Comparison of ENCODE assay signal across 31 mouse cellular contexts in the genomic region with DNA sequence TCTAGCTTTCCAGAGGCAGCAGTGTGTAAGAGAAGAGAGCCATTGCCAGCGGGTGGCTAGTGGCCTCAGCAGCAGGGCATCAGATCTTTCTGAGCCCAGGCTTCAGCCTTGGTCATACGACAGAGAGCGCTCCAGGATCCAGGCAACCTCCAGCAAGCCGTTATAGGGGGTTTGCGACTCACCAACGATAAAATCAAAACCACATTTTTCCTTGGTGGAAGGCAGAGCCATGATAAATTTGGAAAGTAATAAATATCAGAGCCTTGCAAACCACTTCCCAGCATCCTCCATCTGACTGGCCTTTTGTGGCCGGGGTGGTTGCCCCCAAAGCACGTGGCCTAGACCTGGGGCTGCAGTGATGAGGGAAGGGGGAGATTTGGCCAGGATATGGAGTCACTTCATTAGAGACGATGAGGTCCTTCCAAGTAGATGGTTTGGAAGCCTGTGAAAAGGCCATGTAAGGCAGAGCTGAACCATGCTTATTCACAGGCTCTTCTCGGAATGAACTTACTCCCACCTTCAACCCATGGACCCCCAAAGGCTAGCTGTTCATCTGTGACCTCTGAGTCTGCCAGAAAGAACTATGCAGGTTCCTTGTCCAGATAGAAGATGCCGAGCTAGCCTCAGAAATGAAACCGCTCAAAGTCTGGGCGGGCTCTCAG.
DNase-seq lines count a peak whose midpoint lies in the region; ATAC-seq and TF ChIP-seq lines count a peak whose summit lies in the region.
"Had no signal": no experiment of that assay in that cellular context is flagged by ENCODE, and none has a peak within 500 bp of the region (broad histone marks: within the 10 kb centered on the region; RNA-seq: fewer than 3 reads in every experiment).

No protein-coding gene starts in this region.

- no peak overlapping the region for H3K4me2 ChIP-seq in limb, embryonic 12.5 days
- H3K4me2 ChIP-seq in forebrain, postnatal 0 days (ENCODE audit: low read depth): no peak overlapping the region
- H3K4me2 ChIP-seq: hindbrain, embryonic 14.5 days; liver, embryonic 12.5 days; midbrain, embryonic 11.5 days; neural tube, embryonic 12.5 days had no signal

- H3K9ac ChIP-seq in limb, embryonic 12.5 days (replicated peaks): no peak overlapping the region
- H3K9ac ChIP-seq in forebrain, postnatal 0 days: no peak overlapping the region
- H3K9ac ChIP-seq: hindbrain, embryonic 14.5 days; liver, embryonic 12.5 days; liver, postnatal 0 days; neural tube, embryonic 12.5 days had no signal

- peaks cover 19% of the 10 kb centered on the region for H3K27me3 ChIP-seq in limb, embryonic 12.5 days
- H3K27me3 ChIP-seq in forebrain, postnatal 0 days (ENCODE audit: insufficient read depth, low read length): no peaks in the 10 kb centered on the region
- H3K27me3 ChIP-seq: liver, embryonic 12.5 days; neural tube, embryonic 12.5 days had no signal

- 24% methylated on average over 13 of the region's 13 CpGs for WGBS in limb, embryonic 12.5 days
- WGBS in forebrain, postnatal 0 days: 88% methylated on average over 13 of the region's 13 CpGs

- peak; percentile 34 for DNase-seq in gastrocnemius, postnatal 25 days
- DNase-seq in gastrocnemius, adult 18-20 months (ENCODE audit: low spot score): no peak
- peak; percentile 4 for DNase-seq in 416B (ENCODE audit: low read depth)
- peak; percentile 38 for DNase-seq in fibroblast of lung, adult 2 months (ENCODE audit: low read depth)
- no peak for DNase-seq in right cerebral cortex, postnatal 36 days (ENCODE audit: low spot score in 2 of 2)
- no peak for DNase-seq in cerebellum, adult 11-12 months
- no peak for DNase-seq in forebrain, postnatal 0 days
- DNase-seq: B cell, adult 2 months; cerebellum, adult 8-10 months; cerebellum, postnatal 25 days; gastrocnemius, postnatal 14 days; heart, adult 11 months; heart, postnatal 4 days; kidney, adult 9 months; kidney, postnatal 36 days; liver, postnatal 0 days; lung, postnatal 36 days; right cerebral cortex, adult 18-20 months; thymus, postnatal 4 days had no signal

- H3K27ac ChIP-seq in limb, embryonic 12.5 days: peak overlapping the region; percentile 66
- H3K27ac ChIP-seq in forebrain, postnatal 0 days (ENCODE audit: low read depth, low read length): no peak overlapping the region
- H3K27ac ChIP-seq: heart, embryonic 10.5 days; hindbrain, embryonic 14.5 days; layer of hippocampus, adult 2 months; left cerebral cortex, adult 2 months; liver, embryonic 12.5 days; neural tube, embryonic 12.5 days had no signal

- H3K36me3 ChIP-seq in limb, embryonic 12.5 days: no peaks in the 10 kb centered on the region
- H3K36me3 ChIP-seq in forebrain, postnatal 0 days (ENCODE audit: insufficient read depth): no peaks in the 10 kb centered on the region
- H3K36me3 ChIP-seq: heart, embryonic 10.5 days; liver, embryonic 12.5 days; neural tube, embryonic 12.5 days had no signal

- H3K4me1 ChIP-seq in limb, embryonic 12.5 days (replicated peaks): peaks cover 30% of the 10 kb centered on the region
- H3K4me1 ChIP-seq in forebrain, postnatal 0 days (ENCODE audit: insufficient read depth): no peaks in the 10 kb centered on the region
- H3K4me1 ChIP-seq: liver, embryonic 12.5 days had no signal

- ATAC-seq in limb, embryonic 12.5 days (ENCODE audit: insufficient number of reproducible peaks, insufficient read depth, low FRiP score, low TSS enrichment, low read depth): peak; percentile 45; the same call in 1 of the 2 replicates
- ATAC-seq in forebrain, postnatal 0 days: no peak
- ATAC-seq: activated CD4-positive, CD25-positive, alpha-beta regulatory T cell, adult 4 months; forebrain, embryonic 14.5 days; liver, embryonic 12.5 days; liver, postnatal 0 days; midbrain, embryonic 16.5 days had no signal

- no peak overlapping the region for H3K4me3 ChIP-seq in limb, embryonic 12.5 days (replicated peaks)
- H3K4me3 ChIP-seq in forebrain, postnatal 0 days (ENCODE audit: low read depth, low read length): no peak overlapping the region
- H3K4me3 ChIP-seq: heart, embryonic 10.5 days; layer of hippocampus, adult 2 months; left cerebral cortex, adult 2 months; liver, embryonic 12.5 days; myocyte; neural tube, embryonic 12.5 days had no signal

- no peaks in the 10 kb centered on the region for H3K9me3 ChIP-seq in limb, embryonic 12.5 days
- no peaks in the 10 kb centered on the region for H3K9me3 ChIP-seq in forebrain, postnatal 0 days (ENCODE audit: low read length)
- H3K9me3 ChIP-seq: heart, embryonic 10.5 days; liver, embryonic 12.5 days; neural tube, embryonic 12.5 days had no signal

- TF ChIP-seq CTCF in forebrain, postnatal 0 days (IDR thresholded peaks at IDR 0.05; ENCODE audit: low read depth): no peak

Comparison
In these comparisons a context has a peak if more than half of its experiments do, and no peak if none do; other contexts are left out.
1. DNase-seq: peak in gastrocnemius, postnatal 25 days (single experiment), 416B (single experiment) and fibroblast of lung, adult 2 months (single experiment); none in gastrocnemius, adult 18-20 months (single experiment), right cerebral cortex, postnatal 36 days (0 of 2), cerebellum, adult 11-12 months (single experiment) and forebrain, postnatal 0 days (single experiment).